Mouse (Mus musculus) heart, postnatal 0 days (tissue): ENCODE measurements around the gene Gm49336. TPM values are rescaled to one million over a fixed set of nuclear protein-coding genes. Genes with fewer than 3 reads are reported as not detected.

Source experiments
- ATAC-seq: fragments of 200-750 bp; cut with Nextera tagmentation; 2 replicates; pipeline ENCODE4 v1.8.0; 2017; ENCODE audit warnings: low read depth, moderate number of reproducible peaks, moderate library complexity; ENCODE audit not compliant: insufficient read depth
- DNase-seq: peaks from one replicate; pipeline ENCODE4 v3.0.0-alpha.2; 2016; ENCODE audit warnings: low spot score
- H3K27ac ChIP-seq: fragments of 300-500 bp; sonication (generic); 2 replicates; pipeline ENCODE4 v1.5.1; 2014; ENCODE audit warnings: low read depth, mild to moderate bottlenecking
- H3K27me3 ChIP-seq: fragments of 300-500 bp; sonication (generic); 2 replicates; pipeline ENCODE4 v1.6.1; 2014; ENCODE audit warnings: low read length, mixed read lengths; ENCODE audit not compliant: control insufficient read depth, insufficient read depth
- H3K36me3 ChIP-seq: fragments of 300-500 bp; sonication (generic); replicated peaks from 2 replicates; pipeline ENCODE4 v1.6.1; 2014; ENCODE audit warnings: low read length, mixed read lengths; ENCODE audit not compliant: control insufficient read depth, insufficient read depth
- H3K4me1 ChIP-seq: fragments of 300-500 bp; sonication (generic); 2 replicates; pipeline ENCODE4 v1.6.1; 2014; ENCODE audit warnings: antibody characterized with exemption; ENCODE audit not compliant: control insufficient read depth, insufficient read depth
- H3K4me2 ChIP-seq: fragments of 300-500 bp; sonication (generic); 2 replicates; pipeline ENCODE4 v1.6.1; 2014; ENCODE audit warnings: low read depth, mild to moderate bottlenecking, low read length, moderate library complexity
- H3K4me3 ChIP-seq: fragments of 300-500 bp; sonication (generic); 2 replicates; pipeline ENCODE4 v1.5.1; 2014; ENCODE audit warnings: low read depth, low read length
- H3K9ac ChIP-seq: fragments of 300-500 bp; sonication (generic); replicated peaks from 2 replicates; pipeline ENCODE4 v1.6.1; 2014; ENCODE audit warnings: low read depth, low read length, mixed read lengths
- H3K9me3 ChIP-seq: fragments of 300-500 bp; sonication (generic); replicated peaks from 2 replicates; pipeline ENCODE4 v1.6.1; 2016; ENCODE audit warnings: low read length; ENCODE audit not compliant: control insufficient read depth
- CTCF ChIP-seq: IDR thresholded peaks from 2 replicates; pipeline ENCODE4 v1.5.1; 2016; ENCODE audit warnings: antibody characterized with exemption, control low read depth, low read depth
- EP300 ChIP-seq: IDR thresholded peaks from 2 replicates; pipeline ENCODE4 v1.6.1; 2016; ENCODE audit warnings: antibody characterized with exemption, low read depth
- WGBS: fragments of 180-500 bp; shearing (Covaris S2); extraction: QIAGEN DNeasy Blood & Tissue Kit; methylation state at CpG from one replicate; pipeline ENCODE4 v1.1.7; 2014; 5-methylcytosine and 5-hydroxymethylcytosine counted together
- polyA plus RNA-seq: library from polyadenylated mRNA; unstranded; fragments of >200 nt; fragmentation: Nextera tagmentation; extraction: Ambion mirVana; gene quantifications from 2 replicates; pipeline ENCODE4 v1.2.1, GENCODE M21; 2015
- total RNA-seq: library from RNA; depleted of rRNA; stranded (reverse); fragments of >200 nt; gene quantifications from 2 replicates; pipeline ENCODE4 v1.2.3, GENCODE M21; 2014; ENCODE audit warnings: low replicate concordance

Gene Gm49336
- total and polyA plus RNA-seq, 2 experiments from 2014 or later = 19.8 to 43.7 TPM

GRCm38 (mm10) chr14:60262316-60262715 is 11.0 kb upstream of the Gm49336 start:
- no peak overlapping the region for H3K4me3 ChIP-seq
- no peak for TF ChIP-seq EP300
- TF ChIP-seq CTCF = no peak
- H3K36me3 ChIP-seq = no peaks in the 10 kb centered on the region
- H3K9ac ChIP-seq = no peak overlapping the region
- H3K9me3 ChIP-seq = no peaks in the 10 kb centered on the region
- no peaks in the 10 kb centered on the region; the same call in 1 of the 2 replicates for H3K4me1 ChIP-seq
- H3K4me2 ChIP-seq = no peak overlapping the region
- no peaks in the 10 kb centered on the region for H3K27me3 ChIP-seq
- no peak for DNase-seq
- no peak overlapping the region for H3K27ac ChIP-seq
- no peak for ATAC-seq
- WGBS = 30% methylated on average over 7 of the region's 7 CpGs

- Histone ChIP-seq H3K27me3 (no peaks in the 10 kb centered on the region), H3K9ac (no peak overlapping the region), H3K4me2 (no peak overlapping the region), H3K4me1 (no peaks in the 10 kb centered on the region), H3K9me3 (no peaks in the 10 kb centered on the region), H3K27ac (no peak overlapping the region), H3K36me3 (no peaks in the 10 kb centered on the region), H3K4me3 (no peak overlapping the region)
- no peak for ATAC-seq
- 85% methylated on average over 1 of the region's 1 CpGs for WGBS
- TF ChIP-seq CTCF (no peak), EP300 (no peak)
- DNase-seq = no peak
Observed at GRCm38 (mm10) chr14:60257851-60258250, 6.5 kb upstream of the Gm49336 start.

- ATAC-seq (no peak), DNase-seq (no peak)
- Histone ChIP-seq H3K36me3 (no peaks in the 10 kb centered on the region), H3K27me3 (no peaks in the 10 kb centered on the region), H3K4me2 (no peak overlapping the region), H3K9ac (no peak overlapping the region), H3K4me1 (peaks cover 6% of the 10 kb centered on the region; the same call in 1 of the 2 replicates), H3K9me3 (no peaks in the 10 kb centered on the region), H3K4me3 (no peak overlapping the region), H3K27ac (no peak overlapping the region)
- WGBS = 70% methylated on average over 4 of the region's 4 CpGs
- TF ChIP-seq CTCF = no peak
- TF ChIP-seq EP300 = no peak
Observed at GRCm38 (mm10) chr14:60257101-60257500, 5.8 kb upstream of the Gm49336 start.

GRCm38 (mm10) chr14:60256356-60256755 is 5.0 kb upstream of the Gm49336 start:
- Histone ChIP-seq H3K36me3 (no peaks in the 10 kb centered on the region), H3K4me3 (no peak overlapping the region), H3K4me2 (no peak overlapping the region), H3K9ac (no peak overlapping the region), H3K27ac (no peak overlapping the region), H3K4me1 (peaks cover 7% of the 10 kb centered on the region; the same call in 1 of the 2 replicates), H3K9me3 (no peaks in the 10 kb centered on the region), H3K27me3 (no peaks in the 10 kb centered on the region)
- 22% methylated on average over 3 of the region's 3 CpGs for WGBS
- no peak for DNase-seq
- ATAC-seq = no peak
- TF ChIP-seq CTCF (no peak), EP300 (no peak)

GRCm38 (mm10) chr14:60254774-60255173 is 3.5 kb upstream of the Gm49336 start:
- no peak overlapping the region for H3K4me3 ChIP-seq
- H3K9ac ChIP-seq = no peak overlapping the region
- no peak overlapping the region for H3K27ac ChIP-seq
- no peak for DNase-seq
- H3K4me2 ChIP-seq = no peak overlapping the region
- no peaks in the 10 kb centered on the region for H3K27me3 ChIP-seq
- TF ChIP-seq CTCF (no peak), EP300 (no peak)
- no peaks in the 10 kb centered on the region for H3K9me3 ChIP-seq
- H3K4me1 ChIP-seq = peaks cover 7% of the 10 kb centered on the region; the same call in 1 of the 2 replicates
- ATAC-seq = no peak
- H3K36me3 ChIP-seq = no peaks in the 10 kb centered on the region

- TF ChIP-seq EP300 (no peak), CTCF (no peak)
- H3K9ac ChIP-seq = no peak overlapping the region
- no peak overlapping the region for H3K4me3 ChIP-seq
- peaks cover 10% of the 10 kb centered on the region for H3K4me1 ChIP-seq
- 65% methylated on average over 3 of the region's 3 CpGs for WGBS
- H3K4me2 ChIP-seq = no peak overlapping the region
- DNase-seq = no peak
- no peaks in the 10 kb centered on the region for H3K9me3 ChIP-seq
- no peaks in the 10 kb centered on the region for H3K27me3 ChIP-seq
- ATAC-seq = no peak
- H3K27ac ChIP-seq = no peak overlapping the region
- H3K36me3 ChIP-seq = no peaks in the 10 kb centered on the region
Observed at GRCm38 (mm10) chr14:60253466-60253865, 2.2 kb upstream of the Gm49336 start.
